Mouse (Mus musculus): ENCODE measurements around the gene Gm732. TPM values are rescaled to one million over a fixed set of nuclear protein-coding genes. Genes with fewer than 3 reads are reported as not detected.

Gm732 gene
- polyA plus RNA-seq (2015; fragmentation: Nextera tagmentation; extraction: Ambion mirVana), result not detected in 2 replicates

DNA sequence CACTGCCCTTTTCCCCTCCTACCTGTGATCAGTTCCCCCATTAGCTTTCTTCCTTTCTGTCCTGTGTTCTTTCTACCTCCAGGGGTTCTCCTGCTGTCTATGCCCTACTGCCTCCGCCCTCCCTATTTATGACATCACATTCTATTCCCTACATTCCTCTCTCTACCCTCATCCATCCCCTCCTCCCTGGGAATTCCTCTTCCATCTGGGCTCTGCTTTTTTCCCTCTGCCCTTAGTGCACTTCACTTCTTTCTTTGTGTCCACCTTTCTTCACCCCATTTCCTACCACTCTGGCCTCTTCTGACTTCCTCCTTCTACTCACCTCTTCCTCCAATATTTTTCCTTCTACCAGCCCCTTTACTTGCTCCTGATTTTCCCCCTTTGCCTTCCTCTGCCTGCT, at the start of gene Gm732:
Gm732 (minus strand) TSS at position 101 of the 400 bp plus-strand sequence.
- H3K9ac ChIP-seq (ENCODE audit: low read depth, low read length), result no peak within 1 kb of the TSS
- ATAC-seq, result no peak
- H3K27me3 ChIP-seq (replicated peaks; ENCODE audit: control insufficient read depth, insufficient read depth, low read length), result no peaks in the 10 kb centered on the region
- no peaks in the 10 kb centered on the region for H3K36me3 ChIP-seq (ENCODE audit: control insufficient read depth, insufficient read depth, low read length)
- WGBS, result 73% methylated on average over 1 of the region's 1 CpGs
- no peaks in the 10 kb centered on the region for H3K9me3 ChIP-seq (ENCODE audit: control insufficient read depth, low read length)
- H3K4me3 ChIP-seq (ENCODE audit: low read length), result no peak within 1 kb of the TSS
- H3K4me1 ChIP-seq (ENCODE audit: control insufficient read depth, insufficient read depth, low read length), result no peaks in the 10 kb centered on the region
- no peak within 1 kb of the TSS for H3K4me2 ChIP-seq (ENCODE audit: low read depth, low read length)
- no peak within 1 kb of the TSS for H3K27ac ChIP-seq (ENCODE audit: low read length)

Other genes starting within 250 kb of the Gm732 start
- not detected in 2 replicates for gene Tent5d, start 155.9 kb downstream of the Gm732 start, polyA plus RNA-seq (2015; fragmentation: Nextera tagmentation; extraction: Ambion mirVana)
- 12.1 and 13.3 TPM in 2 replicates for gene 2610002M06Rik, start 132.1 kb downstream of the Gm732 start, polyA plus RNA-seq (2015; fragmentation: Nextera tagmentation; extraction: Ambion mirVana)